Mouse (Mus musculus): ENCODE data around the gene Zfp618. TPM values are rescaled to one million over a fixed set of nuclear protein-coding genes. Genes with fewer than 3 reads are reported as not detected.

The Zfp618 gene
- polyA plus RNA-seq, 1 experiment from 2014 or later = 40.4 TPM

DNA sequence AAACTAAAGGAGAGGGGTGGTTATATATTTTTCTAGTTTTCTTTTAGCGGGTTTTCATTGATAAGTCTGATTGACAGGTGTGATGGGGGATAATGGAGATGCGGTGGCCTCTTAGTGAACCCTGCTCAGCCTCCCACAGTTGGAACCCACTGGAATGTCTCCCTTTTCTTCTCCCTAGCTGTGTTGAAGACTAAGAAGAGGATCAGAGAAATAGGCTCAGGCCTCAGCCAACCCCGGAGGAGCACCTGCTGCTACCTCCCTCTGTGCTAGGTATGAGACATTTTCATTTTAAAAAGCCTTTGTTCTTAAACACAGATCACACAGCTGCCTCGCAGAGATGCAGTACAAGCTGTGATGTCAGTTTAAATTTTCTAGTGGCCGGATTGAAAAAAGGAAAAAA, 68.4 kb downstream of the Zfp618 start:
- peak overlapping the region; percentile 79 for H3K27ac ChIP-seq
- no peak overlapping the region for H3K4me3 ChIP-seq
- H3K27me3 ChIP-seq = no peaks in the 10 kb centered on the region
- no peak overlapping the region for H3K9ac ChIP-seq
- peaks cover 8% of the 10 kb centered on the region; the same call in 1 of the 2 replicates for H3K36me3 ChIP-seq
- no peaks in the 10 kb centered on the region for H3K9me3 ChIP-seq
- no peak for ATAC-seq (ENCODE audit: insufficient number of reproducible peaks, insufficient read depth, low FRiP score, low TSS enrichment, low read depth)
- H3K4me1 ChIP-seq = peaks cover 35% of the 10 kb centered on the region
- 34% methylated on average over 5 of the region's 5 CpGs for WGBS
- no peak overlapping the region for H3K4me2 ChIP-seq

DNA sequence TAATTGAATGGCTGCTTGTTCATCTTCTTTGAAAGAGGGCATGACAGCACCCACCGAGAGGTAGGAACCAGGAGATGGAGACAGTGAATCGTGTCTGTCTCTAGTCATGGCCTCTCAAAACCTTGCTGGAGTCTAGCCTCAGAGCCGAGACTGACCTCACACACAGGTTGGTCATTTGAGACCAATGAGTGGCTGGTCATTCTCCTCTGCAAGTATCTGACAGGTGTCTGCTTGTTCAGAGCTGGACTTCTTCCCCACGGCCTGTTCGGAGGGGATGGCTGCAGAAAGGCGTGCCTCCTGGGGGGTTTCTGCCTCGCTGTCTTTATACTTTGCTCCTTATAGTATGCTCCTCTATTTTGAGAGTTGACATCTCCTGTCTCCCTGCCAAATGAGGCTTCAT, 70.6 kb downstream of the Zfp618 start:
- H3K4me2 ChIP-seq = no peak overlapping the region
- no peak for ATAC-seq (ENCODE audit: insufficient number of reproducible peaks, insufficient read depth, low FRiP score, low TSS enrichment, low read depth)
- peaks cover 16% of the 10 kb centered on the region for H3K36me3 ChIP-seq
- peaks cover 32% of the 10 kb centered on the region for H3K4me1 ChIP-seq
- WGBS = 83% methylated on average over 7 of the region's 7 CpGs
- H3K9ac ChIP-seq = no peak overlapping the region
- H3K27me3 ChIP-seq = no peaks in the 10 kb centered on the region
- H3K27ac ChIP-seq = no peak overlapping the region
- H3K9me3 ChIP-seq = no peaks in the 10 kb centered on the region
- H3K4me3 ChIP-seq = no peak overlapping the region

DNA sequence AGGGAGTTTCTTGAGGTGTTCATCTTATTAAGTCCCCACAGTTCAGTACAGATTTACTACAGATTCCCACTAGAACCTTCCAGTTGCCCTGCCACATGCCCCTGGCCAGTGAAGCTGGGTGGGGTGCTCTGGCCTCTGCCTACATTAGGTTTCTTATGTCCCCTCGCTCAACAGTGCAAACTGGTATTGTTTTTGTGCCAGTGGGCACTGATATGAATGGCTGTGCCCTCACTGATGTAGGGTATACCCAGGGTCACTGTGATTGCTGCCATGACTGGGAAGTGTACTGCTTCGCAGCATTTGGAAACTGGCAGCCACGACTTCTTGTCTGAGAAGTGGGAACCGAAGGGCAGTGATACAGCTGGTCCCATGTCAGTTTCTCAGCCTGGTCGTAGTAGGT, 71.4 kb downstream of the Zfp618 start:
- Histone ChIP-seq H3K36me3 (peaks cover 16% of the 10 kb centered on the region), H3K4me3 (no peak overlapping the region), H3K9ac (no peak overlapping the region), H3K4me1 (peaks cover 28% of the 10 kb centered on the region), H3K27me3 (no peaks in the 10 kb centered on the region), H3K27ac (no peak overlapping the region), H3K4me2 (no peak overlapping the region), H3K9me3 (no peaks in the 10 kb centered on the region)
- ATAC-seq (ENCODE audit: insufficient number of reproducible peaks, insufficient read depth, low FRiP score, low TSS enrichment, low read depth) = no peak
- 94% methylated on average over 5 of the region's 5 CpGs for WGBS

DNA sequence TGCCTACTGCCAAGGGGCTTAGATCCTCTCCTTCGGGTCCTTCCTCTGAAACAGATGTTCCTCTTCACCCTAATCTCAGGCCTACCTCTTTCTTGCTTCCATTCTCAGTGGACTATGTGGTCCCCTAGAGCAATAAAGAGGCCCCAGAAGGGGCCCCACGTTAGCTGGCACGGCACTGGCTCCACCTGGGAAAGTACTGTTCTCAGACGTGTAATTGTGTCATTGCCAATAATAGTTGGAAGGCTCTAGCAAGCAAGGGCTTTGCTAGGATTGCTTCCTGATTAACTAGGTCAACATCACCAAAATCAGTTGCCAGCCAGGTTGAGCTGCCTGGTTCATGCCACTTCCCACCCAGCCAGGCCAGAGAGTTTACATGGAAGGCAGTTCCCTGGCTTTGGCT, 72.2 kb downstream of the Zfp618 start:
- Histone ChIP-seq H3K4me2 (no peak overlapping the region), H3K27me3 (no peaks in the 10 kb centered on the region), H3K4me3 (no peak overlapping the region), H3K4me1 (peaks cover 21% of the 10 kb centered on the region), H3K9ac (no peak overlapping the region), H3K9me3 (no peaks in the 10 kb centered on the region), H3K27ac (no peak overlapping the region), H3K36me3 (peaks cover 19% of the 10 kb centered on the region)
- ATAC-seq (ENCODE audit: insufficient number of reproducible peaks, insufficient read depth, low FRiP score, low TSS enrichment, low read depth) = no peak
- 60% methylated on average over 4 of the region's 4 CpGs for WGBS

DNA sequence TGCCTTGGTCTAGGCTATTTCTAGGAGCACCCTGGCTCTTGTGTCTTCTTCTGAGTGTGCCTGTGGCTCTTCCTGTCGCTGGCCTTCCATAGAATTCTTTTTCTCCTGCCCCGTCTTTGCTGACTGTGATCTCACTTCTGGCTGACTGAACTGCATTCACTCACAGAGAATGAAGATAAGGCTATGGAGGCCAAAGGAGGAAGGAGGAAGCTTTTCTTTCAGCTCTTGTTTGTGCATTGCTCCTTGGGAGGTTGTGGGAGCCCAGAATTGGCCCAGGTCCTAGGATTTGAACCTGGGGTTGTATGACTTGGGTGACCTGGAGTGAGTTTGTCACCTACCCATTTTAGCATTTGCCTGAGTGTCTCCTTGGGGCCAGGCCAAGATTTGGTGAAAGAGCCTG, 72.9 kb downstream of the Zfp618 start:
- no peaks in the 10 kb centered on the region for H3K9me3 ChIP-seq
- H3K27ac ChIP-seq = no peak overlapping the region
- H3K4me2 ChIP-seq = no peak overlapping the region
- H3K4me3 ChIP-seq = no peak overlapping the region
- no peak overlapping the region for H3K9ac ChIP-seq
- H3K27me3 ChIP-seq = no peaks in the 10 kb centered on the region
- WGBS = 50% methylated on average over 2 of the region's 2 CpGs
- no peak for ATAC-seq (ENCODE audit: insufficient number of reproducible peaks, insufficient read depth, low FRiP score, low TSS enrichment, low read depth)
- peaks cover 19% of the 10 kb centered on the region for H3K36me3 ChIP-seq
- peaks cover 17% of the 10 kb centered on the region for H3K4me1 ChIP-seq

DNA sequence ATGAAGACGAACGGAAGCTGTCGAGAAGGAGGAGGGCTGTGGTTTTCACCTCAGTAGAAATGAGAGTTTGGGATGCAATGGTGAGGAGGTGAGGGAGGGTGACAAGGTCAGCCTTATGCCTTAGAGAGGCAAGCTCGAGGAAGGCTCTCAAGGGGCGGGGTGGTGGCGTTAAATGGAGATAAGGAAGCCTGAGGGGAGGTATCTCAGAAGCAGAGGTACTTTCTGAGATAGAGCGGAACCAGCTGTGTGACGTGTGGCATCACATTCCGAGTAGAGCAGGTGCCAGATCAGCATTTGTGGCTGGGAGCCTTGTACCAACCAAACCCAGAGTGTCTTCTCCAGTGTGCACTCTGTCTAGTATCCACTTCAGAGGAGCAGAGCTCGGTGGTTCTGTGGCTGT, 73.6 kb downstream of the Zfp618 start:
- Histone ChIP-seq H3K4me2 (no peak overlapping the region), H3K27me3 (no peaks in the 10 kb centered on the region), H3K4me1 (peaks cover 14% of the 10 kb centered on the region), H3K27ac (no peak overlapping the region), H3K9me3 (no peaks in the 10 kb centered on the region), H3K9ac (no peak overlapping the region), H3K36me3 (peaks cover 19% of the 10 kb centered on the region), H3K4me3 (no peak overlapping the region)
- 87% methylated on average over 10 of the region's 10 CpGs for WGBS
- ATAC-seq (ENCODE audit: insufficient number of reproducible peaks, insufficient read depth, low FRiP score, low TSS enrichment, low read depth) = no peak

DNA sequence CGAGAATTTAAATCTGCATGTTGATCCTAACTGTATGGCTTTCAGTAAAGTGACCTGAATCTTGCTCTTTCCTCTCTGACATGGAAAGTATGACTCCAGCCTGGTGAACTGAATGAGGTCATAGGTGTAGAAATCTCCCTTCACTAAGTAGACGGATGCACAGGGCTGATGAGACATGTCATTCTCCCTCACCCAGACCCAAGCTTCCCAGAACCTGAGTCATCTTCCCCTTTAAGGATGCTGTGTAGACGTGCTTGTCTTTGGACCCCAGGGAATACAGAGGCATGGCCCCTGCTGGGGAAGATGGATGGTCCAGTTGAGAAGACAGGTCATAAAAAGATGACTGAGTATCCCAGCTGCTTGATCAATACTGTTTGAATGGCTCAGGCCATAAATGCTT, 83.2 kb downstream of the Zfp618 start:
- Histone ChIP-seq H3K9ac (no peak overlapping the region), H3K27ac (no peak overlapping the region), H3K4me3 (no peak overlapping the region), H3K4me1 (peaks cover 30% of the 10 kb centered on the region), H3K27me3 (no peaks in the 10 kb centered on the region), H3K36me3 (no peaks in the 10 kb centered on the region; the same call in 1 of the 2 replicates), H3K9me3 (no peaks in the 10 kb centered on the region; the same call in 1 of the 2 replicates), H3K4me2 (no peak overlapping the region)
- no peak for ATAC-seq (ENCODE audit: insufficient number of reproducible peaks, insufficient read depth, low FRiP score, low TSS enrichment, low read depth)
- WGBS = 91% methylated on average over 3 of the region's 3 CpGs

DNA sequence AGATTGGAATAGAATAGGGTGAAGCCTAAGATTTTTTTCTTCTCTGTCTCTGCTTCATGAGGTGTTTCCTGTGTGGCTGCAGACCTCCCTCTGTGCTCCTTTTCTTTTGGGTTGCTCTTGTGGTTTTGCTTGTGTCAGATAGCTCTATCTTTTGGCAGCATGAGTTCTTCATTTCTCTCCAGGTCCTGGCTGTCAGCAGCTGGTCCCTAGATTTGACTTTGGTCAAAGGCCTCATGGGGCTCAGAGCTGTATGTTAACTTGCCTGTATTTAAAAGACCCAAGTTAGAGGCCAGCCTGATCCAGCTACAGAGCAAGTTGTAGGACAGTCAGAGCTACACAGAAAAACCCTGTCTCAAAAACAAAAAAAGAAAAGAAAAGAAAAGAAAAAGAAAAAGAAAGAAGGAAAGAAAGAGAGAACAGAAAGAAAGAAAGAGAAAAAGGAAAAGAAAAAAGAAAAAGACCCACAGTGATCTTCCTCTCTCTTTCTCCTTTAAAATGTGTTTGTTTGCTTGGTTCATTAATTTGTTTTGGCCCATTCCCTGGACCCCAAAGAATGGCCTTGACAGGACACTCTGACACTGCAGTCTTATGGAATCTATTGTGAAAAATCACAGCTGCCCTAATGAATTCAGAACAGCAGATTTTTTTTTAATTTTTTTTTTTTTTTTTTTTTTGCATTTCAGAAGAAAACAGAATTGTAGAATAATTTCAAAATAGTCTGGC, 84.4 kb downstream of the Zfp618 start:
- no peaks in the 10 kb centered on the region; the same call in 1 of the 2 replicates for H3K9me3 ChIP-seq
- H3K4me3 ChIP-seq = no peak overlapping the region
- H3K4me1 ChIP-seq = peaks cover 36% of the 10 kb centered on the region
- H3K4me2 ChIP-seq = no peak overlapping the region
- no peak for ATAC-seq (ENCODE audit: insufficient number of reproducible peaks, insufficient read depth, low FRiP score, low TSS enrichment, low read depth)
- no peak overlapping the region for H3K9ac ChIP-seq
- H3K36me3 ChIP-seq = no peaks in the 10 kb centered on the region; the same call in 1 of the 2 replicates
- H3K27ac ChIP-seq = no peak overlapping the region
- H3K27me3 ChIP-seq = no peaks in the 10 kb centered on the region

DNA sequence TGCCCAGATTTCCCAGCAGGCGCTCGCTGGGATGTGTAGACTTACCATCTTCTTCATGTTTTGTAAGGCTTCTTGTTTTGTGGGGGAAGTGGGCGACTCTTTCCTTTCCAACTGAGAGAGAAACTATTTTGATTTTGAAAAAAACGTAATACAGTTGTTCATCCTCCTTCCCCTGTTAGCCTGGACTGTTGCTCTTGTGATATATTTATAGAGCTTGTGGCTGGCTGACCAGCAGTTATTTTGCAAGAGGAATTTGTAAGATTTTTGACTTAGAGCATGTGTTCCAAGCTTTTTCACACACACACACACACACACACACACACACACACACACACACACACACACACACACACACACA, 84.9 kb downstream of the Zfp618 start:
- H3K9me3 ChIP-seq = no peaks in the 10 kb centered on the region; the same call in 1 of the 2 replicates
- H3K4me1 ChIP-seq = peaks cover 42% of the 10 kb centered on the region
- no peaks in the 10 kb centered on the region for H3K27me3 ChIP-seq
- no peaks in the 10 kb centered on the region; the same call in 1 of the 2 replicates for H3K36me3 ChIP-seq
- no peak overlapping the region for H3K9ac ChIP-seq
- ATAC-seq (ENCODE audit: insufficient number of reproducible peaks, insufficient read depth, low FRiP score, low TSS enrichment, low read depth) = no peak
- WGBS = 69% methylated on average over 4 of the region's 4 CpGs
- H3K4me3 ChIP-seq = no peak overlapping the region
- no peak overlapping the region for H3K27ac ChIP-seq
- no peak overlapping the region for H3K4me2 ChIP-seq

DNA sequence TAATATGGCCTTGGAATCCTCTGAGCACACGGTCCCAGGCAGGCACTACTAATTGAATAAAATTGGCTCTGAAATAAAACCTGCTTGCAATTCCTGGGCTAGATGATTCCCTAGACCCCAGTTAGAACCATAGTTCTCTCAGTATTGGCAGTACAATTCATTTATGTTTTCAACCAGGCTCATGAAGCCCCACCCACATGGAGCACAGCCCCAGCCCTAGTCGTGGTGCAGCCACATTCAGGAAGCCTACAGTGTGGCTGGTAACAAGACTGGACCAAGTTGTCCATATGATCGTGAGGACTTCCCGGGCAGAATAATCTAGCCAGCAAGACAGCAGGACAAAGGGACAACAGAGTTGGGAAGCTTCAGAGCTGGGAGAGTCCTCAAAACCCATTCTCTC, 85.6 kb downstream of the Zfp618 start:
- H3K9me3 ChIP-seq = no peaks in the 10 kb centered on the region; the same call in 1 of the 2 replicates
- no peaks in the 10 kb centered on the region; the same call in 1 of the 2 replicates for H3K36me3 ChIP-seq
- no peak overlapping the region for H3K9ac ChIP-seq
- no peaks in the 10 kb centered on the region for H3K27me3 ChIP-seq
- H3K4me3 ChIP-seq = no peak overlapping the region
- peaks cover 48% of the 10 kb centered on the region for H3K4me1 ChIP-seq
- ATAC-seq (ENCODE audit: insufficient number of reproducible peaks, insufficient read depth, low FRiP score, low TSS enrichment, low read depth) = no peak
- no peak overlapping the region for H3K4me2 ChIP-seq
- H3K27ac ChIP-seq = no peak overlapping the region
- WGBS = 71% methylated on average over 4 of the region's 4 CpGs

DNA sequence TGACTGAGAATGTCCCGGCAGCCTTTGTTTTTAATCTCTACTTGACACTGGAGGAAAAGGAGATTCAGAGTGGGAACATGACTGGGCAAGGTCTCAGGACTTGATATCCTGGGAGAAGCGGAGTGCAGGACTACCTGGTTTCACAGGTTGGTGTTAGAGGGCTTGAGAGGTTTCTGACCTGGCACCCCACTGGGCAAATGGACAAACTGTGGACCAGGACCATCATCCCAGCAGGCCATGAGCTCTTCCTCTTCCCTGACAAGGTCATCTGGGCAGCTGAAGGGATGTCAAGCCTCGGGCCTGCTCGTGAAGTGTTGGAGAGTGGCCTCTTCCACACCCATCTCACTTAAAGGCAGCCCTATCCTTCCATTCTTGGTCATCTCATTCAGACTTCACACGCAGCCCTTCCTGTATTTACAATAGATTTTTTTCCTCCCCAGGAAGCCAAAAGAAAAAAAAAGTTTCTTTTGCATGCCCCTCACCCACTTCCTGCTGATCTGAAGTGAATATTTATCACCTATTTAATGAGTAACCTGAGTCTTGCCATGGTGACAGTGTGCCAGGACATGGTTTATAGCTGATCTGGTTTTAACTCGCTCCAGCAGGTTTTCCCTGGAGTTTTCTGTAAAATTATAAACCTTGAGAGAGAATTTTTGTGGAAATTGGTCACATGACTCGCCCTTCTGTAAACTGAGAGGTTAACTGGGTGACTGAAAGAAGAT, 86.7 kb downstream of the Zfp618 start:
- no peak overlapping the region for H3K4me3 ChIP-seq
- no peaks in the 10 kb centered on the region; the same call in 1 of the 2 replicates for H3K36me3 ChIP-seq
- no peak for ATAC-seq (ENCODE audit: insufficient number of reproducible peaks, insufficient read depth, low FRiP score, low TSS enrichment, low read depth)
- peaks cover 58% of the 10 kb centered on the region for H3K4me1 ChIP-seq
- no peaks in the 10 kb centered on the region; the same call in 1 of the 2 replicates for H3K9me3 ChIP-seq
- no peaks in the 10 kb centered on the region for H3K27me3 ChIP-seq
- H3K27ac ChIP-seq = peak overlapping the region; percentile 49; the same call in 1 of the 2 replicates
- 0 out of 2 replicates have a peak overlapping the region, but pooled peaks have one; percentile 7 for H3K9ac ChIP-seq
- H3K4me2 ChIP-seq = no peak overlapping the region
- 49% methylated on average over 7 of the region's 7 CpGs for WGBS

DNA sequence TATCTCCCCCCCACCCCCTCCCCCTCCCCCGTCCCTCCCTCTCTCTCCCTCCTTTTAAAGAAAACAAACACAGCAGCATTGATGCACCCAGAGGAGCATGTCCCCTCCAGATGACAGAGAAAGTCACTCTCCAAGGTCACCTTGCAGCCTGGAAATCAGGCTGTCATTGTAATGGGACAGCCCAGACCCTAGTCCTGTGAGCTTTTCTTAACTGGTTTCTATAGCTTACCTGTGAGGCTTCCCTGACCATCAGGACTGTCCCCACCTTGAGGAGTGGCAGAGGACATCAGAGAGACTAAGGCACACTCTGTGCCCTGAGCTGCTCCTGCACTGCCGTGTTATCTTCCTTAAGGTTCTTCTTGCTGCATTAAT, 87.3 kb downstream of the Zfp618 start:
- 48% methylated on average over 2 of the region's 2 CpGs for WGBS

More for the DNA sequence above, 87.3 kb downstream of the Zfp618 start:
- Histone ChIP-seq H3K4me2 (no peak overlapping the region), H3K4me1 (peaks cover 60% of the 10 kb centered on the region), H3K27ac (no peak overlapping the region), H3K9ac (no peak overlapping the region), H3K36me3 (no peaks in the 10 kb centered on the region), H3K9me3 (no peaks in the 10 kb centered on the region; the same call in 1 of the 2 replicates), H3K27me3 (no peaks in the 10 kb centered on the region), H3K4me3 (no peak overlapping the region)
- no peak for ATAC-seq (ENCODE audit: insufficient number of reproducible peaks, insufficient read depth, low FRiP score, low TSS enrichment, low read depth)
